Mouse (Mus musculus) lung, embryonic 15.5 days (tissue): ENCODE measurements around the gene Gstk1. TPM values are rescaled to one million over a fixed set of nuclear protein-coding genes. Genes with fewer than 3 reads are reported as not detected.

Experiments
- ATAC-seq: fragments of 200-750 bp; cut with Nextera tagmentation; 2 replicates; pipeline ENCODE4 v1.8.0; 2017; ENCODE audit warnings: moderate number of reproducible peaks, borderline replicate concordance; ENCODE audit not compliant: low FRiP score, low TSS enrichment; ENCODE audit errors: extremely low read depth
- H3K27ac ChIP-seq: fragments of 300-500 bp; sonication (generic); 2 replicates; pipeline ENCODE4 v1.5.1; 2015; ENCODE audit warnings: moderate library complexity, mild to moderate bottlenecking, inconsistent platforms
- H3K27me3 ChIP-seq: fragments of 300-500 bp; sonication (generic); 2 replicates; pipeline ENCODE4 v1.6.1; 2015; ENCODE audit warnings: inconsistent platforms
- H3K36me3 ChIP-seq: fragments of 300-500 bp; sonication (generic); 2 replicates; pipeline ENCODE4 v1.6.1; 2015; ENCODE audit warnings: inconsistent platforms
- H3K4me1 ChIP-seq: fragments of 300-500 bp; sonication (generic); 2 replicates; pipeline ENCODE4 v1.6.1; 2015; ENCODE audit warnings: inconsistent platforms
- H3K4me2 ChIP-seq: fragments of 300-500 bp; sonication (generic); 2 replicates; pipeline ENCODE4 v1.6.1; 2015; ENCODE audit warnings: inconsistent platforms, mild to moderate bottlenecking, moderate library complexity
- H3K4me3 ChIP-seq: fragments of 300-500 bp; sonication (generic); 2 replicates; pipeline ENCODE4 v1.5.1; 2015; ENCODE audit warnings: mild to moderate bottlenecking, inconsistent platforms
- H3K9ac ChIP-seq: fragments of 300-500 bp; sonication (generic); 2 replicates; pipeline ENCODE4 v1.6.1; 2015; ENCODE audit warnings: inconsistent platforms
- H3K9me3 ChIP-seq: fragments of 300-500 bp; sonication (generic); 2 replicates; pipeline ENCODE4 v1.6.1; 2016; ENCODE audit warnings: inconsistent platforms
- WGBS: fragments of 180-500 bp; shearing (Covaris S2); methylation state at CpG from one replicate; pipeline ENCODE4 v1.1.7; 2015; 5-methylcytosine and 5-hydroxymethylcytosine counted together
- polyA plus RNA-seq: library from polyadenylated mRNA; unstranded; fragments of >200 nt; fragmentation: Nextera tagmentation; extraction: Ambion mirVana; gene quantifications from 2 replicates; pipeline ENCODE4 v1.2.1, GENCODE M21; 2015

The Gstk1 gene
- polyA plus RNA-seq, 1 experiment from 2014 or later = 46.2 TPM

- Histone ChIP-seq H3K36me3 (no peaks in the 10 kb centered on the region), H3K9ac (no peak overlapping the region), H3K4me3 (no peak overlapping the region), H3K4me1 (0 out of 2 replicates have a peak, but pooled peaks cover 7% of the 10 kb centered on the region), H3K9me3 (no peaks in the 10 kb centered on the region), H3K4me2 (peak overlapping the region; percentile 70), H3K27me3 (no peaks in the 10 kb centered on the region), H3K27ac (no peak overlapping the region)
- ATAC-seq = no peak
- 13% methylated on average over 8 of the region's 8 CpGs for WGBS
These were observed 1.4 kb downstream of the Gstk1 start for GRCm38 (mm10) chr6:42247173-42247572.

GRCm38 (mm10) chr6:42247981-42248380, 2.2 kb downstream of the Gstk1 start:
- Histone ChIP-seq H3K36me3 (no peaks in the 10 kb centered on the region), H3K9me3 (no peaks in the 10 kb centered on the region), H3K4me3 (no peak overlapping the region), H3K4me2 (no peak overlapping the region), H3K9ac (no peak overlapping the region), H3K4me1 (0 out of 2 replicates have a peak, but pooled peaks cover 7% of the 10 kb centered on the region), H3K27ac (no peak overlapping the region), H3K27me3 (no peaks in the 10 kb centered on the region)
- 78% methylated on average over 1 of the region's 1 CpGs for WGBS
- no peak for ATAC-seq

- no peak overlapping the region for H3K9ac ChIP-seq
- H3K27me3 ChIP-seq = no peaks in the 10 kb centered on the region
- no peak overlapping the region for H3K4me2 ChIP-seq
- 85% methylated on average over 4 of the region's 4 CpGs for WGBS
- 0 out of 2 replicates have a peak, but pooled peaks cover 4% of the 10 kb centered on the region for H3K4me1 ChIP-seq
- no peak overlapping the region for H3K4me3 ChIP-seq
- H3K27ac ChIP-seq = no peak overlapping the region
- no peaks in the 10 kb centered on the region for H3K9me3 ChIP-seq
- H3K36me3 ChIP-seq = no peaks in the 10 kb centered on the region
- no peak for ATAC-seq
These were observed 6.1 kb downstream of the Gstk1 start for GRCm38 (mm10) chr6:42251791-42252190.

GRCm38 (mm10) chr6:42253103-42253502, 7.4 kb downstream of the Gstk1 start:
- no peak overlapping the region for H3K4me3 ChIP-seq
- H3K27me3 ChIP-seq = no peaks in the 10 kb centered on the region

GRCm38 (mm10) chr6:42257303-42257863, 11.6 kb downstream of the Gstk1 start:
- no peaks in the 10 kb centered on the region for H3K36me3 ChIP-seq
- H3K4me2 ChIP-seq = no peak overlapping the region
- no peak overlapping the region for H3K4me3 ChIP-seq
- H3K9me3 ChIP-seq = no peaks in the 10 kb centered on the region
- WGBS = 12% methylated on average over 11 of the region's 11 CpGs
- peaks cover 5% of the 10 kb centered on the region; the same call in 1 of the 2 replicates for H3K4me1 ChIP-seq
- no peak overlapping the region for H3K9ac ChIP-seq
- no peak for ATAC-seq
- H3K27ac ChIP-seq = no peak overlapping the region
- no peaks in the 10 kb centered on the region for H3K27me3 ChIP-seq

More at GRCm38 (mm10) chr6:42253103-42253502, 7.4 kb downstream of the Gstk1 start:
- Histone ChIP-seq H3K4me2 (no peak overlapping the region), H3K27ac (no peak overlapping the region), H3K36me3 (no peaks in the 10 kb centered on the region), H3K9ac (no peak overlapping the region), H3K4me1 (peaks cover 5% of the 10 kb centered on the region; the same call in 1 of the 2 replicates), H3K9me3 (no peaks in the 10 kb centered on the region)
- WGBS = 74% methylated on average over 2 of the region's 2 CpGs
- no peak for ATAC-seq

- H3K4me3 ChIP-seq = no peak overlapping the region
- no peaks in the 10 kb centered on the region for H3K27me3 ChIP-seq
- no peaks in the 10 kb centered on the region for H3K36me3 ChIP-seq
- ATAC-seq = no peak
- H3K9ac ChIP-seq = no peak overlapping the region
- WGBS = 31% methylated on average over 6 of the region's 6 CpGs
- peak overlapping the region; percentile 83 for H3K27ac ChIP-seq
- H3K4me2 ChIP-seq = no peak overlapping the region
- no peaks in the 10 kb centered on the region for H3K9me3 ChIP-seq
- H3K4me1 ChIP-seq = peaks cover 9% of the 10 kb centered on the region; the same call in 1 of the 2 replicates
These were observed 14.7 kb downstream of the Gstk1 start for GRCm38 (mm10) chr6:42260430-42260829.

- peak within 1 kb of the TSS; percentile 83 for H3K27ac ChIP-seq
- no peak for ATAC-seq
- H3K4me2 ChIP-seq = peak within 1 kb of the TSS; percentile 46
- no peak within 1 kb of the TSS for H3K9ac ChIP-seq
- no peaks in the 10 kb centered on the region for H3K36me3 ChIP-seq
- no peaks in the 10 kb centered on the region for H3K27me3 ChIP-seq
- 13% methylated on average over 20 of the region's 20 CpGs for WGBS
- peak within 1 kb of the TSS; percentile 14 for H3K4me3 ChIP-seq
- no peaks in the 10 kb centered on the region for H3K9me3 ChIP-seq
- peaks cover 12% of the 10 kb centered on the region for H3K4me1 ChIP-seq
These were observed 15.9 kb downstream of the Gstk1 start, which contains the start of gene Tmem139 for GRCm38 (mm10) chr6:42261524-42262170. Tmem139 (plus strand) TSS chr6:42261970.

GRCm38 (mm10) chr6:42264626-42265312, 19.0 kb downstream of the Gstk1 start, which contains the start of gene Casp2:
Casp2 (plus strand) TSS chr6:42264985.
- H3K27ac ChIP-seq = peak within 1 kb of the TSS; percentile 90
- H3K4me2 ChIP-seq = peak within 1 kb of the TSS; percentile 81
- peaks cover 25% of the 10 kb centered on the region for H3K36me3 ChIP-seq
- H3K4me3 ChIP-seq = peak within 1 kb of the TSS; percentile 76
- H3K9ac ChIP-seq = peak within 1 kb of the TSS; percentile 90
- WGBS = under 1% methylated on average over 47 of the region's 51 CpGs
- ATAC-seq = peak; percentile 98
- no peaks in the 10 kb centered on the region for H3K27me3 ChIP-seq
- H3K9me3 ChIP-seq = no peaks in the 10 kb centered on the region
- H3K4me1 ChIP-seq = peaks cover 11% of the 10 kb centered on the region

GRCm38 (mm10) chr6:42265391-42266330, 19.9 kb downstream of the Gstk1 start:
- Histone ChIP-seq H3K9me3 (no peaks in the 10 kb centered on the region), H3K4me1 (peaks cover 11% of the 10 kb centered on the region), H3K4me3 (peak overlapping the region; percentile 76), H3K9ac (peak overlapping the region; percentile 90), H3K27ac (peak overlapping the region; percentile 90), H3K27me3 (no peaks in the 10 kb centered on the region), H3K4me2 (peak overlapping the region; percentile 81), H3K36me3 (peaks cover 33% of the 10 kb centered on the region)
- ATAC-seq = no peak
- WGBS = under 1% methylated on average over 21 of the region's 21 CpGs

- H3K4me2 ChIP-seq = no peak overlapping the region
These were observed 25.1 kb downstream of the Gstk1 start for GRCm38 (mm10) chr6:42270817-42271216.

GRCm38 (mm10) chr6:42276151-42276550, 30.4 kb downstream of the Gstk1 start:
- H3K9me3 ChIP-seq = no peaks in the 10 kb centered on the region
- H3K36me3 ChIP-seq = peaks cover 78% of the 10 kb centered on the region
- no peak for ATAC-seq
- no peaks in the 10 kb centered on the region for H3K27me3 ChIP-seq
- H3K9ac ChIP-seq = no peak overlapping the region
- H3K4me1 ChIP-seq = no peaks in the 10 kb centered on the region
- no peak overlapping the region for H3K27ac ChIP-seq
- no peak overlapping the region for H3K4me2 ChIP-seq
- no peak overlapping the region for H3K4me3 ChIP-seq
- 41% methylated on average over 2 of the region's 2 CpGs for WGBS

More at GRCm38 (mm10) chr6:42270817-42271216, 25.1 kb downstream of the Gstk1 start:
- no peak overlapping the region for H3K9ac ChIP-seq
- no peaks in the 10 kb centered on the region for H3K27me3 ChIP-seq
- peaks cover 64% of the 10 kb centered on the region for H3K36me3 ChIP-seq
- H3K4me1 ChIP-seq = peaks cover 7% of the 10 kb centered on the region
- H3K27ac ChIP-seq = no peak overlapping the region
- H3K4me3 ChIP-seq = no peak overlapping the region
- H3K9me3 ChIP-seq = no peaks in the 10 kb centered on the region
- no peak for ATAC-seq
